Mouse (Mus musculus): ENCODE data around the gene Ccsap.

DNA sequence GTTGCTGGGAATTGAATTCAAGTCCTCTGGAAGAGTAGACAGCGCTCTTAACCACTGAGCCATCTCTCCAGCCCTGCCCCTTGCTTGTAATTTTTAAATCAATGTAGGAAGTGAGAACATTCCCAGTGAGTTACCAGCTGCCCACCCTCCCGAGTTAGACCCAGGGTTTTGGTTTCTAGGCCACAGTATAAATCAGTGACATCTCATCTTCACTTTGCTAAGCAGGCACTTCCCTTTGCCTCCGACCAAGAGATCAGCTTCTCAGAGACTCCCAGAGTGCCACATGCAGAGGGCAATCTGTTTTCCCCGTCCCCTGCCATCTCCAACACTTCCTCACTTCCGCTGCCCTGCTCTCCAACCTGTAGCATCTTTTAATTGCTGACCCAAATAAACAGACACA, 38.6 kb upstream of the Ccsap start:
- no peak for TF ChIP-seq ZNF384 (IDR thresholded peaks at IDR 0.05; ENCODE audit: low read depth, low read length)
- no peak for TF ChIP-seq CTCF (conservative IDR thresholded peaks at IDR 0.05 in 1 of 2, IDR thresholded peaks at IDR 0.05 in 1 of 2; ENCODE audit: low read depth in 2 of 2, low read length in 2 of 2)
- TF ChIP-seq GABPA (IDR thresholded peaks at IDR 0.05; ENCODE audit: insufficient replicate concordance, low read depth, low read length), result no peak
- TF ChIP-seq USF1 (IDR thresholded peaks at IDR 0.05; ENCODE audit: low read depth, low read length), result no peak
- TF ChIP-seq ETS1 (conservative IDR thresholded peaks at IDR 0.05; ENCODE audit: low read depth, low read length), result no peak
- TF ChIP-seq USF2 (conservative IDR thresholded peaks at IDR 0.05; ENCODE audit: low read depth, low read length), result no peak
- no peak for TF ChIP-seq NRF1 (IDR thresholded peaks at IDR 0.05; ENCODE audit: low read depth, low read length)
- no peak for TF ChIP-seq RCOR1 (conservative IDR thresholded peaks at IDR 0.05; ENCODE audit: low read depth, low read length)
- TF ChIP-seq TCF12 (IDR thresholded peaks at IDR 0.05; ENCODE audit: low read depth, low read length), result no peak
- no peak for TF ChIP-seq BHLHE40 (IDR thresholded peaks at IDR 0.05; ENCODE audit: low read depth, low read length)
- TF ChIP-seq MAFK (IDR thresholded peaks at IDR 0.05; ENCODE audit: insufficient replicate concordance, low read length), result no peak
- no peak for TF ChIP-seq POLR2A (IDR thresholded peaks at IDR 0.05; ENCODE audit: low read depth, low read length)
- TF ChIP-seq EP300 (IDR thresholded peaks at IDR 0.05; ENCODE audit: low read length), result no peak
- no peak for TF ChIP-seq CHD2 (IDR thresholded peaks at IDR 0.05; ENCODE audit: low read length)
